Mouse (Mus musculus) olfactory bulb, adult 2 months (tissue): ENCODE measurements around the gene Mast4.

Experiments
- CTCF ChIP-seq: fragments of 200-500 bp; IDR thresholded peaks from 2 replicates; pipeline ENCODE4 v1.5.1; 2012; ENCODE audit warnings: low read depth, mild to moderate bottlenecking, low read length, moderate library complexity; ENCODE audit not compliant: insufficient read depth
- POLR2A ChIP-seq: fragments of 200-500 bp; IDR thresholded peaks from 2 replicates; pipeline ENCODE4 v1.6.1; 2012; ENCODE audit warnings: mild to moderate bottlenecking, low read depth, low read length, moderate library complexity; ENCODE audit not compliant: insufficient read depth

DNA sequence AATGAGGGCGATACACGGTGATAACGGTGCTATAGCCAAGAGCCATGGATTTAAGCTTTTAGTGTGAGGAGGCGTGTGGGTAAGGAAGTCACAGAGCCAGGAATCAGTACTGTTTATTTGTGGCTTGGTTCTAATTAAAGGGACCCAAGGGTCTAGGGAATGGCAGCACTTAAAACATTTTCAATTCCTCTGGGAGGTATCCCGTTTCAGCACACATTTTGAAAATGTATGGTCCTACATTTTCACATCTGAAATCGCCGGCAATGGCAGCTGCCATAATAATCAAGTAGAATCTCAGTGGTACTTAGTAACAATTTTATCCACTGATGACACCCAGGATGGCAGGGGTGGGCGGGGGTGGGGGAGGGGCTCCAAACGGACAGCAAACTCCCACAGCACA lies 531.1 kb downstream of the Mast4 start:
- TF ChIP-seq CTCF (no peak), POLR2A (no peak)
